Comparison of ENCODE assay signal across 12 mouse cellular contexts in the genomic region with DNA sequence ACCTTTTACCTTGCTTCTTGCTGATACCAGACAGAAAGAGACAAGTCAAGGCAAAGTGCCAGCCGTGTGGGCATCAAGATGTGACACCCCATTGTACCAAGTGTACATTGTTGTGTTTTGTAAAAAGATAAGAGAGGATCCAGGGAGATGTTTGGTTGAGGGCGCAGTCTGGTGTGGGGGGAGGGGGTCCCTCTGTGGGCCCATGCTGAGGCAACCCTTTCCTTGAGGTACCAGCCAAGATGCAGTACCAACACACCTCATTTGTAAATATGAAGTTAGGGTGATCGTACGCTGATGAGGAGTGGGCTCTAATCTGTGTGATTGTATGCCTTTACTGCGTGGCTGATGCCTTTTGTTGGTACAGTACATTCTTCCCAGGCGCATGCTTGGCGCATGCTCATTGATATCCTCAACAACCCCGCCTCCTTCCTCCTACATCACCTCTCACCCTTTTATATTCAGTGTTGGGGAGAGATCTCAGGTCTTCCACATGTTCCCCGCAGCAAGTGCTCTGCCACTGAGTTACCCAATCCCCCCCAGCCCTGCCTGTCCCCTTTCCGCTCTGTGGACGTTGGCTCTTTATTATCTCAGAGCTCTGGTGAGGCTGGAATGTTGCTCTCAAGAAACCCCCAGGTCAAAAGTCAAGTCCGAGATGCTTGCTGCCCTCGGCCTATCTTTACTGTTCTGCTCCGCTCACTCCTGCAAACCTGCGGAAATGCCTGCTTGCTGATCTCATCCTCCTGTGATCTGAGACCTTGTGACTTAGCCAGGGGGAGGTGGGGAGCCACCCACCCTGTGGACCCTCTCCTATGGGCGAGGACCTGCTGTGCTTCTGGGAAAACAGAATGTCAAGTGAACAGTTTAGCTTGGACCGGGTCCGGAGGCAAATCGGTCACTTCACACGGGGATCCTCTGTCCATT.
DNase-seq lines count a peak whose midpoint lies in the region; ATAC-seq and TF ChIP-seq lines count a peak whose summit lies in the region.
"Had no signal": no experiment of that assay in that cellular context is flagged by ENCODE, and none has a peak within 500 bp of the region (broad histone marks: within the 10 kb centered on the region; RNA-seq: fewer than 3 reads in every experiment).

No protein-coding gene starts in this region.

- no peaks in the 10 kb centered on the region for H3K36me3 ChIP-seq in kidney, postnatal 0 days (ENCODE audit: insufficient read depth, low read length)
- H3K36me3 ChIP-seq: liver, embryonic 13.5 days had no signal

- TF ChIP-seq CTCF in kidney, postnatal 0 days (IDR thresholded peaks at IDR 0.05; ENCODE audit: low read depth): no peak

- no peaks in the 10 kb centered on the region for H3K4me1 ChIP-seq in kidney, postnatal 0 days (replicated peaks; ENCODE audit: insufficient read depth, low read length)
- H3K4me1 ChIP-seq: liver, embryonic 13.5 days had no signal

- H3K9me3 ChIP-seq in kidney, postnatal 0 days (replicated peaks; ENCODE audit: low read length): no peaks in the 10 kb centered on the region
- H3K9me3 ChIP-seq: liver, embryonic 13.5 days had no signal

- peak; percentile 82 for ATAC-seq in kidney, postnatal 0 days (replicated peaks; ENCODE audit: low FRiP score, low read depth)
- ATAC-seq: forebrain, embryonic 14.5 days had no signal

- 52% methylated on average over 20 of the region's 20 CpGs for WGBS in kidney, postnatal 0 days

- no peak overlapping the region for H3K9ac ChIP-seq in kidney, postnatal 0 days (ENCODE audit: low read depth, low read length)
- H3K9ac ChIP-seq: liver, embryonic 13.5 days had no signal

- 0 out of 2 replicates have a peak overlapping the region, but pooled peaks have one; percentile 13 for H3K4me2 ChIP-seq in kidney, postnatal 0 days (ENCODE audit: low read length)
- H3K4me2 ChIP-seq: liver, embryonic 13.5 days had no signal

- H3K27me3 ChIP-seq in kidney, postnatal 0 days (ENCODE audit: insufficient read depth, low read length): no peaks in the 10 kb centered on the region
- H3K27me3 ChIP-seq: liver, embryonic 13.5 days had no signal

- H3K4me3 ChIP-seq in kidney, postnatal 0 days (replicated peaks; ENCODE audit: low read depth, low read length): no peak overlapping the region
- H3K4me3 ChIP-seq: left cerebral cortex, adult 2 months; liver, embryonic 13.5 days had no signal

- peak; percentile 15 for DNase-seq in kidney, adult 11 months
- no peak for DNase-seq in kidney, adult 8-10 months
- DNase-seq in R1 (ENCODE audit: low read depth, low spot score): peak; percentile 25
- DNase-seq in heart, adult 9 months (ENCODE audit: low spot score in 2 of 2): peak; percentile 9 to 18
- peak; percentile 48 for DNase-seq in kidney, postnatal 0 days (ENCODE audit: low spot score)
- DNase-seq in gastrocnemius, adult 8-10 months (ENCODE audit: low spot score in 2 of 2): no peak
- DNase-seq in urinary bladder, postnatal 25 days (ENCODE audit: low spot score): no peak
- no peak for DNase-seq in layer of hippocampus, postnatal 36 days
- DNase-seq: cerebellum, postnatal 14 days; liver, embryonic 13.5 days had no signal

- no peak overlapping the region for H3K27ac ChIP-seq in kidney, postnatal 0 days
- H3K27ac ChIP-seq: left cerebral cortex, adult 2 months; liver, embryonic 13.5 days had no signal

Comparison
In these comparisons a context has a peak if more than half of its experiments do, and no peak if none do; other contexts are left out.
1. DNase-seq: peak in kidney, adult 11 months (single experiment), R1 (single experiment), heart, adult 9 months (2 of 2) and kidney, postnatal 0 days (single experiment); none in kidney, adult 8-10 months (0 of 2), gastrocnemius, adult 8-10 months (0 of 2), urinary bladder, postnatal 25 days (single experiment) and layer of hippocampus, postnatal 36 days (0 of 2).